Mouse (Mus musculus) layer of hippocampus, adult 2 months (tissue): ENCODE measurements at regions not wholly inside any gene's neighbourhood (a gene's known extent, or its start where the extent isn't known, plus 50 kb on each side); places are given as distances from the start of the nearest gene placed in this dataset.

ENCODE experiments used
- DNase-seq, 2 experiments: peaks; one replicate each; pipeline ENCODE4 v3.0.0; 2022; ENCODE audit warnings: low spot score in 2 of 2
- H3K27ac ChIP-seq: fragments of 200-600 bp; 2 replicates; pipeline ENCODE4 v1.8.1; 2022
- H3K4me3 ChIP-seq: fragments of 200-600 bp; 2 replicates; pipeline ENCODE4 v1.8.1; 2022; ENCODE audit warnings: mild to moderate bottlenecking
- CTCF ChIP-seq: fragments of 200-600 bp; conservative IDR thresholded peaks from 2 replicates; pipeline ENCODE4 v1.8.1; 2022; ENCODE audit warnings: antibody characterized with exemption, mild to moderate bottlenecking, moderate library complexity

- no peak overlapping the region for H3K4me3 ChIP-seq
- H3K27ac ChIP-seq = no peak overlapping the region
- TF ChIP-seq CTCF = peak; percentile 80
- peak; percentile 14 to 51 for DNase-seq
Measured at GRCm38 (mm10) chr9:87425201-87425600, 169.9 kb upstream of the Cep162 start.

- Histone ChIP-seq H3K27ac (no peak overlapping the region), H3K4me3 (no peak overlapping the region)
- DNase-seq = no peak
- TF ChIP-seq CTCF = no peak
Measured at GRCm38 (mm10) chr9:87421175-87421574, 165.8 kb upstream of the Cep162 start.

- Histone ChIP-seq H3K27ac (no peak overlapping the region), H3K4me3 (no peak overlapping the region)
- peak; percentile 70 to 71 for DNase-seq
- peak; percentile 91 for TF ChIP-seq CTCF
Measured at GRCm38 (mm10) chr9:87419376-87419775, 164.0 kb upstream of the Cep162 start.

- DNase-seq = no peak
- H3K27ac ChIP-seq = no peak overlapping the region
- no peak overlapping the region for H3K4me3 ChIP-seq
- TF ChIP-seq CTCF = no peak
Measured at GRCm38 (mm10) chr9:87412894-87413293, 157.6 kb upstream of the Cep162 start.

- no peak for DNase-seq
- TF ChIP-seq CTCF = no peak
- Histone ChIP-seq H3K27ac (no peak overlapping the region), H3K4me3 (no peak overlapping the region)
Measured at GRCm38 (mm10) chr9:87411044-87411443, 155.7 kb upstream of the Cep162 start.

GRCm38 (mm10) chr9:87409736-87410135, 154.4 kb upstream of the Cep162 start:
- Histone ChIP-seq H3K27ac (no peak overlapping the region), H3K4me3 (no peak overlapping the region)
- peak; percentile 31 for TF ChIP-seq CTCF
- no peak for DNase-seq

- no peak for DNase-seq
- H3K4me3 ChIP-seq = no peak overlapping the region
- TF ChIP-seq CTCF = no peak
- no peak overlapping the region for H3K27ac ChIP-seq
Measured at GRCm38 (mm10) chr9:87408805-87409204, 153.5 kb upstream of the Cep162 start.

- no peak for DNase-seq
- Histone ChIP-seq H3K27ac (no peak overlapping the region), H3K4me3 (no peak overlapping the region)
- TF ChIP-seq CTCF = no peak
Measured at GRCm38 (mm10) chr9:87406476-87406875, 151.1 kb upstream of the Cep162 start.

- TF ChIP-seq CTCF = no peak
- H3K4me3 ChIP-seq = no peak overlapping the region
Measured at GRCm38 (mm10) chr9:87405115-87405720, 149.9 kb upstream of the Cep162 start.

GRCm38 (mm10) chr9:87402010-87402409, 146.7 kb upstream of the Cep162 start:
- Histone ChIP-seq H3K4me3 (no peak overlapping the region), H3K27ac (no peak overlapping the region)
- TF ChIP-seq CTCF = no peak
- no peak for DNase-seq

More at GRCm38 (mm10) chr9:87405115-87405720, 149.9 kb upstream of the Cep162 start:
- no peak for DNase-seq
- H3K27ac ChIP-seq = no peak overlapping the region

GRCm38 (mm10) chr9:87387516-87387915, 132.2 kb upstream of the Cep162 start:
- TF ChIP-seq CTCF = no peak
- DNase-seq = no peak
- H3K27ac ChIP-seq = no peak overlapping the region
- H3K4me3 ChIP-seq = no peak overlapping the region

GRCm38 (mm10) chr9:87383513-87383912, 128.2 kb upstream of the Cep162 start:
- no peak for DNase-seq
- TF ChIP-seq CTCF = no peak
- Histone ChIP-seq H3K27ac (no peak overlapping the region), H3K4me3 (no peak overlapping the region)

GRCm38 (mm10) chr9:87377921-87378320, 122.6 kb upstream of the Cep162 start:
- Histone ChIP-seq H3K27ac (no peak overlapping the region), H3K4me3 (no peak overlapping the region)
- TF ChIP-seq CTCF = no peak
- DNase-seq = no peak

GRCm38 (mm10) chr9:87376731-87377310, 121.5 kb upstream of the Cep162 start:
- no peak overlapping the region for H3K4me3 ChIP-seq
- TF ChIP-seq CTCF = no peak
- no peak overlapping the region for H3K27ac ChIP-seq
- no peak for DNase-seq
